Mouse (Mus musculus) heart, adult 2 months (tissue): Measurements from ENCODE around the gene Mef2a.

ENCODE experiments used
- CTCF ChIP-seq: fragments of 200-600 bp; IDR thresholded peaks from 2 replicates; pipeline ENCODE4 v1.8.1; 2022; ENCODE audit warnings: antibody characterized with exemption, mild to moderate bottlenecking, moderate library complexity
- POLR2A ChIP-seq: fragments of 200-500 bp; IDR thresholded peaks from 2 replicates; pipeline ENCODE4 v1.6.1; 2011; ENCODE audit warnings: mild to moderate bottlenecking, low read depth, low read length, control low read depth; ENCODE audit not compliant: insufficient read depth

- TF ChIP-seq CTCF (peak; percentile 73), POLR2A (no peak)
Observed at GRCm38 (mm10) chr7:67259828-67260563, 112.7 kb downstream of the Mef2a start.
